Mouse (Mus musculus): ENCODE measurements around the gene Dbi. TPM values are rescaled to one million over a fixed set of nuclear protein-coding genes. Genes with fewer than 3 reads are reported as not detected.

Gene Dbi
- total and polyA plus RNA-seq, 3 experiments: 149 to 164 TPM; not detected in 1

DNA sequence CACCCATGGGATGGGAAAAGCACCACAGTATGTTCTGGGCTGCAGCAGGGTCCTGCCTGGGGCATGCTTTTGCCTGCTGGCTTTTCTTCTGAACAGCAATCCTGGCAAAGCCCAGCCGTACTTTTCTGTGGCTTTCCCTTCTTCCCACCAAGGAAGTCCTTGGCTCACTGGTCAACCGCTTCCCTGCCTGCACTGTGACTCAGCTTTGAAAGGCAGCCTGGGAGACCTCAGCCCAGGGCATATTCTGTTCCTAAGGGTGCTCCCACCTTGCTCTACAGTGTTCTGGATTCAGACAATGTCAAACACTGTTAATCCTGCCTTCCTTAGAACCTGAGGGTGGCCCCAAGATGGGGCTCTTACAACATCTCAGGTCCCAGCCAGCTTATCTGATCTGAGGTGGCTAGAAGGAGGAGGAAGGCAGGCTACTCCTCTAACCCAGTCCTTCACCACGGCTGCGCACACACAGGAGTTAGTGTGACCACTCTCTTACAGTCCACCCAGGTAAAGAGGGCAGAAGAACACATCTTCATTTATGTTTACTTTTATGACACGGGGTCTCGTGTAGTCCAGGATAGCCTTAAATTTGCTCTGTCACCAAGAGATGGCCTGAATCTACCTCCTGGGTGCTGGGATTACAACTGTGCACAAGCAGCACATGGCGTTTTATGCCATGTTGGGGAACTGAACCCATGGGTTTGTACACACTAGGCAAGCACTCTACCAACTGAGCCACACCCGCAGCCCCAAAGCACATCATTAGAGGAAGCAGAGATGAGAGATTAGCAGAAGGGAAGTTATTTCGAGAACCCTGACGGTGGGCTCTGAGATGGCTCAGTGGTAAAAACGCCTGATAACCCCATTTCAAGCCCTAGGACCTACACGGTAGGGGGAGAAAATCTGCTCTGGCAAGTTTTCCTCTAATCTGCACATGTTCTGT lies 8.4 kb downstream of the Dbi start (continued):
- TF ChIP-seq UBTF (IDR thresholded peaks at IDR 0.05; ENCODE audit: borderline replicate concordance, insufficient read depth, low read depth, low read length) (no peak), SIN3A (IDR thresholded peaks at IDR 0.05; ENCODE audit: low read length) (peak; percentile 71), CTCF (IDR thresholded peaks at IDR 0.05 in 2 of 3, conservative IDR thresholded peaks at IDR 0.05 in 1 of 3; ENCODE audit: control insufficient read depth in 1 of 3, insufficient read depth in 1 of 3, low read depth in 2 of 3, low read length in 3 of 3, poor library complexity in 1 of 3, severe bottlenecking in 1 of 3) (peak in 1 of 3 experiments; percentile 12; a peak in 1 of 6 replicates), BHLHE40 (IDR thresholded peaks at IDR 0.05; ENCODE audit: borderline replicate concordance, low read depth, low read length) (no peak), ZMIZ1 (IDR thresholded peaks at IDR 0.05; ENCODE audit: low read depth, low read length) (no peak), ELF1 (IDR thresholded peaks at IDR 0.05; ENCODE audit: low read depth, low read length) (no peak), MAFK (IDR thresholded peaks at IDR 0.05; ENCODE audit: borderline replicate concordance, low read depth, low read length) (no peak), ZKSCAN1 (IDR thresholded peaks at IDR 0.05; ENCODE audit: low read depth, low read length) (no peak), TAL1 (IDR thresholded peaks at IDR 0.05; ENCODE audit: low read length) (no peak), SMC3 (IDR thresholded peaks at IDR 0.05; ENCODE audit: low read depth, low read length) (no peak), RCOR1 (IDR thresholded peaks at IDR 0.05; ENCODE audit: low read depth, low read length) (peak; percentile 73; the same call in 1 of the 2 replicates)

DNA sequence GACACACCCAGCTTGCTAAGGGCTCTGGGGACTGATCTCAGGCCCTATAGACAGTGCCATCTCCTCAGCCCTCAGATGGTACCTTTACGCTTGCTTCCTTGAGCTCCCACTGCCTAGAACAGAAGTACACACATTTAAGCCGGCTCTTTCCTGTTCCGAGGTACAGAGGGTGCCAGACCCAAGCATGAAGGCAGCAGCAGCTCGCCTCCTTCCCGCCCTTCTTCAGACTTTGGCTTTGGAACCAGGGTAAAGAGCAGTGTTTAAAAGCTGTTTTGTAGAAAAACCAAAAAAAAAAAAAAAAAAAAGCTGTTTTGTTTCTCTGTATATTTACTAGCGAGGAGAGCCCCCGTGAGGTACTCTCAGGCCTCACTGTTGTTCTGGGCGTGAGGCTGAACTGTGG lies 9.1 kb downstream of the Dbi start:
- Histone ChIP-seq H3K4me1 (ENCODE audit: control insufficient read depth in 1 of 2, insufficient read depth in 2 of 2, low read length in 2 of 2) (peaks cover 4 to 14% of the 10 kb centered on the region in 2 experiments), H3K27ac (ENCODE audit: control insufficient read depth, low read depth, low read length) (no peak overlapping the region), H3K9ac (ENCODE audit: control insufficient read depth, low read depth, low read length, poor library complexity, severe bottlenecking) (no peak overlapping the region), H3K27me3 (ENCODE audit: control insufficient read depth in 1 of 2, insufficient read depth in 2 of 2, low read length in 2 of 2) (no peaks in the 10 kb centered on the region), H3K36me3 (ENCODE audit: control insufficient read depth in 1 of 2, insufficient read depth in 2 of 2, low read length in 2 of 2) (peaks cover 0 to 13% of the 10 kb centered on the region in 2 experiments; a peak in 2 of 4 replicates), H3K9me3 (replicated peaks; ENCODE audit: insufficient read depth, low read length) (no peaks in the 10 kb centered on the region), H3K4me3 (ENCODE audit: control insufficient read depth in 1 of 2, insufficient read depth in 1 of 2, low read depth in 2 of 2, low read length in 2 of 2) (no peak overlapping the region), H3K79me2 (ENCODE audit: control insufficient read depth, insufficient read depth, low read length, poor library complexity) (no peaks in the 10 kb centered on the region)
- DNase-seq (ENCODE audit: low read depth, low spot score): no peak
- no peak for TF ChIP-seq E2F4 (IDR thresholded peaks at IDR 0.05; ENCODE audit: borderline replicate concordance, low read depth, low read length)
- no peak for TF ChIP-seq USF1 (IDR thresholded peaks at IDR 0.05; ENCODE audit: low read depth, low read length)
- no peak for TF ChIP-seq POLR2AphosphoS2 (IDR thresholded peaks at IDR 0.05; ENCODE audit: low read length)
- TF ChIP-seq ZNF384 (IDR thresholded peaks at IDR 0.05; ENCODE audit: low read depth, low read length): no peak
- TF ChIP-seq EP300 (IDR thresholded peaks at IDR 0.05; ENCODE audit: low read depth in 1 of 2, low read length in 2 of 2): no peak
- no peak for TF ChIP-seq SMC3 (IDR thresholded peaks at IDR 0.05; ENCODE audit: low read depth, low read length)
- no peak for TF ChIP-seq BHLHE40 (IDR thresholded peaks at IDR 0.05; ENCODE audit: borderline replicate concordance, low read depth, low read length)
- TF ChIP-seq CTCF (IDR thresholded peaks at IDR 0.05 in 2 of 3, conservative IDR thresholded peaks at IDR 0.05 in 1 of 3; ENCODE audit: control insufficient read depth in 1 of 3, insufficient read depth in 1 of 3, low read depth in 2 of 3, low read length in 3 of 3, poor library complexity in 1 of 3, severe bottlenecking in 1 of 3): no peak
- no peak for TF ChIP-seq MYC (IDR thresholded peaks at IDR 0.05; ENCODE audit: low read depth, low read length)
